Mouse (Mus musculus) brain, embryonic 14.5 days (tissue): ENCODE results near the gene Cd99l2.

Source experiments
- CTCF ChIP-seq: fragments of 200-500 bp; IDR thresholded peaks from 2 replicates; pipeline ENCODE4 v1.5.1; 2012; ENCODE audit warnings: inconsistent platforms, mild to moderate bottlenecking, moderate library complexity, borderline replicate concordance; ENCODE audit not compliant: insufficient read depth, insufficient read length; ENCODE audit errors: extremely low read depth
- POLR2A ChIP-seq: fragments of 200-500 bp; IDR thresholded peaks from 2 replicates; pipeline ENCODE4 v1.6.1; 2012; ENCODE audit warnings: mild to moderate bottlenecking, inconsistent platforms, borderline replicate concordance; ENCODE audit not compliant: poor library complexity, insufficient read depth, insufficient read length, severe bottlenecking; ENCODE audit errors: extremely low read depth

- TF ChIP-seq CTCF (no peak), POLR2A (no peak)
Measured at GRCm38 (mm10) chrX:71468639-71469295, 23.9 kb downstream of the Cd99l2 start.
